Mouse (Mus musculus): ENCODE results near the gene Sema5b. TPM values are rescaled to one million over a fixed set of nuclear protein-coding genes. Genes with fewer than 3 reads are reported as not detected.

Gene Sema5b
- polyA plus RNA-seq (2015; fragmentation: Nextera tagmentation; extraction: Ambion mirVana): 6.6 and 7.0 TPM in 2 replicates

- H3K4me2 ChIP-seq: peak within 1 kb of the TSS; percentile 87
- ATAC-seq (ENCODE audit: insufficient read depth, low FRiP score, low read depth): peak; percentile 65; the same call in 1 of the 2 replicates
- peaks cover 39% of the 10 kb centered on the region for H3K27me3 ChIP-seq (replicated peaks)
- H3K9ac ChIP-seq: peak within 1 kb of the TSS; percentile 20
- peaks cover 18% of the 10 kb centered on the region for H3K4me1 ChIP-seq
- no peaks in the 10 kb centered on the region for H3K9me3 ChIP-seq
- peak within 1 kb of the TSS; percentile 52 for H3K4me3 ChIP-seq (replicated peaks)
- under 1% methylated on average over 53 of the region's 54 CpGs for WGBS
- no peaks in the 10 kb centered on the region for H3K36me3 ChIP-seq
- 0 out of 2 replicates have a peak within 1 kb of the TSS, but pooled peaks have one; percentile 40 for H3K27ac ChIP-seq
Measured at GRCm38 (mm10) chr16:35541117-35541641, at the start of gene Sema5b. Gene Sema5b (plus strand): TSS chr16:35541145.

GRCm38 (mm10) chr16:35500342-35500741 is 40.6 kb upstream of the Sema5b start:
- H3K36me3 ChIP-seq: no peaks in the 10 kb centered on the region
- H3K4me2 ChIP-seq: no peak overlapping the region
- H3K27ac ChIP-seq: no peak overlapping the region
- H3K9ac ChIP-seq: no peak overlapping the region
- H3K27me3 ChIP-seq (replicated peaks): no peaks in the 10 kb centered on the region
- WGBS: 95% methylated on average over 3 of the region's 3 CpGs
- H3K4me3 ChIP-seq (replicated peaks): no peak overlapping the region
- no peaks in the 10 kb centered on the region for H3K9me3 ChIP-seq
- no peak for ATAC-seq (ENCODE audit: insufficient read depth, low FRiP score, low read depth)
- no peaks in the 10 kb centered on the region for H3K4me1 ChIP-seq

GRCm38 (mm10) chr16:35501106-35501760 is 39.7 kb upstream of the Sema5b start:
- no peaks in the 10 kb centered on the region for H3K9me3 ChIP-seq
- no peak overlapping the region for H3K4me2 ChIP-seq
- no peak overlapping the region for H3K27ac ChIP-seq
- ATAC-seq (ENCODE audit: insufficient read depth, low FRiP score, low read depth): no peak
- H3K9ac ChIP-seq: no peak overlapping the region
- no peaks in the 10 kb centered on the region for H3K27me3 ChIP-seq (replicated peaks)
- 67% methylated on average over 4 of the region's 4 CpGs for WGBS
- no peak overlapping the region for H3K4me3 ChIP-seq (replicated peaks)
- H3K4me1 ChIP-seq: no peaks in the 10 kb centered on the region
- H3K36me3 ChIP-seq: no peaks in the 10 kb centered on the region

- H3K9me3 ChIP-seq: no peaks in the 10 kb centered on the region
- H3K27ac ChIP-seq: no peak overlapping the region
- no peak overlapping the region for H3K4me3 ChIP-seq (replicated peaks)
- no peaks in the 10 kb centered on the region for H3K27me3 ChIP-seq (replicated peaks)
- no peak for ATAC-seq (ENCODE audit: insufficient read depth, low FRiP score, low read depth)
- no peak overlapping the region for H3K4me2 ChIP-seq
- no peaks in the 10 kb centered on the region for H3K4me1 ChIP-seq
- 79% methylated on average over 11 of the region's 11 CpGs for WGBS
- H3K9ac ChIP-seq: no peak overlapping the region
- no peaks in the 10 kb centered on the region for H3K36me3 ChIP-seq
Measured at GRCm38 (mm10) chr16:35502456-35502855, 38.5 kb upstream of the Sema5b start.

GRCm38 (mm10) chr16:35504266-35504665 is 36.7 kb upstream of the Sema5b start:
- ATAC-seq (ENCODE audit: insufficient read depth, low FRiP score, low read depth): no peak
- Histone ChIP-seq H3K27ac (no peak overlapping the region), H3K9me3 (no peaks in the 10 kb centered on the region), H3K4me2 (no peak overlapping the region), H3K9ac (no peak overlapping the region), H3K36me3 (no peaks in the 10 kb centered on the region), H3K27me3 (replicated peaks) (no peaks in the 10 kb centered on the region), H3K4me1 (no peaks in the 10 kb centered on the region), H3K4me3 (replicated peaks) (no peak overlapping the region)
- WGBS: 77% methylated on average over 8 of the region's 8 CpGs

- no peak overlapping the region for H3K27ac ChIP-seq
- H3K27me3 ChIP-seq (replicated peaks): no peaks in the 10 kb centered on the region
- no peak overlapping the region for H3K4me3 ChIP-seq (replicated peaks)
- ATAC-seq (ENCODE audit: insufficient read depth, low FRiP score, low read depth): no peak
- H3K9ac ChIP-seq: no peak overlapping the region
- H3K4me1 ChIP-seq: no peaks in the 10 kb centered on the region
- H3K4me2 ChIP-seq: no peak overlapping the region
- H3K36me3 ChIP-seq: no peaks in the 10 kb centered on the region
- H3K9me3 ChIP-seq: no peaks in the 10 kb centered on the region
- WGBS: 84% methylated on average over 4 of the region's 4 CpGs
Measured at GRCm38 (mm10) chr16:35505786-35506185, 35.2 kb upstream of the Sema5b start.

GRCm38 (mm10) chr16:35508581-35508980 is 32.4 kb upstream of the Sema5b start:
- no peak overlapping the region for H3K4me3 ChIP-seq (replicated peaks)
- ATAC-seq (ENCODE audit: insufficient read depth, low FRiP score, low read depth): no peak
- no peaks in the 10 kb centered on the region for H3K36me3 ChIP-seq
- WGBS: 78% methylated on average over 6 of the region's 6 CpGs
- H3K4me1 ChIP-seq: no peaks in the 10 kb centered on the region
- H3K27me3 ChIP-seq (replicated peaks): no peaks in the 10 kb centered on the region
- H3K9ac ChIP-seq: no peak overlapping the region
- H3K9me3 ChIP-seq: no peaks in the 10 kb centered on the region
- H3K4me2 ChIP-seq: no peak overlapping the region
- H3K27ac ChIP-seq: no peak overlapping the region

- Histone ChIP-seq H3K4me1 (no peaks in the 10 kb centered on the region), H3K36me3 (no peaks in the 10 kb centered on the region), H3K27me3 (replicated peaks) (no peaks in the 10 kb centered on the region), H3K9me3 (no peaks in the 10 kb centered on the region), H3K27ac (no peak overlapping the region), H3K9ac (no peak overlapping the region), H3K4me2 (no peak overlapping the region), H3K4me3 (replicated peaks) (no peak overlapping the region)
- WGBS: 49% methylated on average over 11 of the region's 11 CpGs
- ATAC-seq (ENCODE audit: insufficient read depth, low FRiP score, low read depth): no peak
Measured at GRCm38 (mm10) chr16:35509331-35510070, 31.4 kb upstream of the Sema5b start.

- Histone ChIP-seq H3K9me3 (no peaks in the 10 kb centered on the region), H3K27ac (no peak overlapping the region), H3K9ac (no peak overlapping the region), H3K4me1 (peaks cover 6% of the 10 kb centered on the region; the same call in 1 of the 2 replicates), H3K4me3 (replicated peaks) (no peak overlapping the region), H3K4me2 (no peak overlapping the region), H3K27me3 (replicated peaks) (no peaks in the 10 kb centered on the region), H3K36me3 (no peaks in the 10 kb centered on the region)
- 70% methylated on average over 21 of the region's 21 CpGs for WGBS
- no peak for ATAC-seq (ENCODE audit: insufficient read depth, low FRiP score, low read depth)
Measured at GRCm38 (mm10) chr16:35515977-35516612, 24.9 kb upstream of the Sema5b start.

- Histone ChIP-seq H3K4me1 (peaks cover 6% of the 10 kb centered on the region; the same call in 1 of the 2 replicates), H3K4me2 (peak overlapping the region; percentile 35), H3K27me3 (replicated peaks) (no peaks in the 10 kb centered on the region), H3K36me3 (no peaks in the 10 kb centered on the region), H3K9ac (no peak overlapping the region), H3K9me3 (no peaks in the 10 kb centered on the region), H3K4me3 (replicated peaks) (no peak overlapping the region), H3K27ac (peak overlapping the region; percentile 16; the same call in 1 of the 2 replicates)
- WGBS: 32% methylated on average over 23 of the region's 23 CpGs
- ATAC-seq (ENCODE audit: insufficient read depth, low FRiP score, low read depth): no peak
Measured at GRCm38 (mm10) chr16:35517976-35518951, 22.7 kb upstream of the Sema5b start.

GRCm38 (mm10) chr16:35519245-35519644 is 21.7 kb upstream of the Sema5b start:
- no peak for ATAC-seq (ENCODE audit: insufficient read depth, low FRiP score, low read depth)
- WGBS: 67% methylated on average over 7 of the region's 7 CpGs
- no peak overlapping the region for H3K4me2 ChIP-seq
- no peak overlapping the region for H3K27ac ChIP-seq
- peaks cover 6% of the 10 kb centered on the region; the same call in 1 of the 2 replicates for H3K4me1 ChIP-seq
- no peak overlapping the region for H3K9ac ChIP-seq
- no peaks in the 10 kb centered on the region for H3K36me3 ChIP-seq
- H3K4me3 ChIP-seq (replicated peaks): no peak overlapping the region
- H3K9me3 ChIP-seq: no peaks in the 10 kb centered on the region
- no peaks in the 10 kb centered on the region for H3K27me3 ChIP-seq (replicated peaks)

Measured in stomach, embryonic 15.5 days (tissue).